Mouse (Mus musculus) lung, embryonic 15.5 days (tissue): ENCODE measurements at regions not wholly inside any gene's neighbourhood (a gene's known extent, or its start where the extent isn't known, plus 50 kb on each side); places are given as distances from the start of the nearest gene placed in this dataset.

ENCODE experiments used
- ATAC-seq: fragments of 200-750 bp; cut with Nextera tagmentation; 2 replicates; pipeline ENCODE4 v1.8.0; 2017; ENCODE audit warnings: moderate number of reproducible peaks, borderline replicate concordance; ENCODE audit not compliant: low FRiP score, low TSS enrichment; ENCODE audit errors: extremely low read depth
- H3K27ac ChIP-seq: fragments of 300-500 bp; sonication (generic); 2 replicates; pipeline ENCODE4 v1.5.1; 2015; ENCODE audit warnings: moderate library complexity, mild to moderate bottlenecking, inconsistent platforms
- H3K27me3 ChIP-seq: fragments of 300-500 bp; sonication (generic); 2 replicates; pipeline ENCODE4 v1.6.1; 2015; ENCODE audit warnings: inconsistent platforms
- H3K36me3 ChIP-seq: fragments of 300-500 bp; sonication (generic); 2 replicates; pipeline ENCODE4 v1.6.1; 2015; ENCODE audit warnings: inconsistent platforms
- H3K4me1 ChIP-seq: fragments of 300-500 bp; sonication (generic); 2 replicates; pipeline ENCODE4 v1.6.1; 2015; ENCODE audit warnings: inconsistent platforms
- H3K4me2 ChIP-seq: fragments of 300-500 bp; sonication (generic); 2 replicates; pipeline ENCODE4 v1.6.1; 2015; ENCODE audit warnings: inconsistent platforms, mild to moderate bottlenecking, moderate library complexity
- H3K4me3 ChIP-seq: fragments of 300-500 bp; sonication (generic); 2 replicates; pipeline ENCODE4 v1.5.1; 2015; ENCODE audit warnings: mild to moderate bottlenecking, inconsistent platforms
- H3K9ac ChIP-seq: fragments of 300-500 bp; sonication (generic); 2 replicates; pipeline ENCODE4 v1.6.1; 2015; ENCODE audit warnings: inconsistent platforms
- H3K9me3 ChIP-seq: fragments of 300-500 bp; sonication (generic); 2 replicates; pipeline ENCODE4 v1.6.1; 2016; ENCODE audit warnings: inconsistent platforms
- WGBS: fragments of 180-500 bp; shearing (Covaris S2); methylation state at CpG from one replicate; pipeline ENCODE4 v1.1.7; 2015; 5-methylcytosine and 5-hydroxymethylcytosine counted together

DNA sequence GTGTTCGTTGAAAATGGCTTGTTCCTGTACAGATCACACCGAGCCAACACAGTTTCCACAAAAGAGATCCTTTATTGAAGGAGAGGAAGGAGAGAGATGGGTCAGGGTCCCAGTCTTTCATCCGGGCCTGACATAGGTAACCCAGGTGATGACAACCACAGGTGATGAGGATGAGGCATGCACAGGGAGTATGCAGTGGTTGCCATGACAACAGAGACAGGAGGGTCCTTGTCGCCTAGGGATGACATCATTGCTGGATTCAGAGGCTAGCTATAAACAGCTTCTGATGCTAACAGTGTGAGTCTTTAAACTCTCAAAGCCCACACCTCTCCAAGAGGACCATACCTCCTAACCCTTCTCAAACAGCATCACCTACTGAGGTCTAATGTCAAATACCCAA lies 327.0 kb upstream of the Prox1 start:
- Histone ChIP-seq H3K27me3 (no peaks in the 10 kb centered on the region; the same call in 1 of the 2 replicates), H3K4me1 (no peaks in the 10 kb centered on the region), H3K9ac (no peak overlapping the region), H3K36me3 (no peaks in the 10 kb centered on the region), H3K4me2 (no peak overlapping the region), H3K9me3 (no peaks in the 10 kb centered on the region), H3K27ac (no peak overlapping the region), H3K4me3 (no peak overlapping the region)
- no peak for ATAC-seq
- 82% methylated on average over 4 of the region's 4 CpGs for WGBS

DNA sequence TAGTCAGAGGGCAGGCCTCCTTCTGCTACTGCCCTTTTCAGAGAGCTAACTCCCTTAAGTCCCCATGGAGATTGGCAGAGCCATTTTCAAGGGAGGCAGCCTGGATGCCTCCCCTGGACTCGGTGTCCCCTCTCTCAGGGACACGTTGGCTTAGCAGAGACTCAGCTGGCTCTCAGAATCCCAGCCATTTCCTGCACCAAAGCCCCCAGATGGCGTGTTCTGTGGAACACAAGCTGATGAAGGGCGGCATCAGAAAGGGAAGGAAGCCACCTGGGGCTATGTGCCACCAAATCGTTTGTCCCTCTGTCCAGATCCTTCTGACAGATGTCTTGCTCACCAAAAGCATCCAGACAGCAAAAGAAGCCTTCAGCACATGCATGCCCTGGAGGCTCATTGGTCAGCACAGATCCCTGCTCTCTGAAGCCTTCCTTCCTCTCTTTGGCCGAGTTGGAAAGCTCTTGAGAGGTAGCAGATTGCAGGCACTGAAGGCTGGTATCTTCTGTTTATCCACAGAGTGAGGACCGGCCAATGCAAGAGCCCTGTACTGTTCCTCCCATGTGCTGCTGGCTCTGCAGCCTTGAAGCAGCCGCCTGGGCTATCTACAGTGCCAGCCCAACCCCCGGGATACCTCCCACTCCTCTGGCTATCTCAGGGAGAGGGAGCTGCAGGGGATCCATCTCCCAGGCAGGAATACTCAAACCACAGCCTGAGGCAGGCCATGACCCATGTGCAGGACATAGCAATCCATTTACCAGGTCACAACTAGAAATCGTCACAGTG lies 325.4 kb upstream of the Prox1 start:
- H3K9me3 ChIP-seq, result no peaks in the 10 kb centered on the region
- WGBS, result 43% methylated on average over 10 of the region's 10 CpGs
- ATAC-seq, result no peak
- H3K9ac ChIP-seq, result no peak overlapping the region
- H3K36me3 ChIP-seq, result no peaks in the 10 kb centered on the region
- no peak overlapping the region for H3K4me2 ChIP-seq
- no peaks in the 10 kb centered on the region for H3K4me1 ChIP-seq
- no peak overlapping the region for H3K4me3 ChIP-seq
- H3K27me3 ChIP-seq, result no peaks in the 10 kb centered on the region; the same call in 1 of the 2 replicates
- no peak overlapping the region for H3K27ac ChIP-seq

DNA sequence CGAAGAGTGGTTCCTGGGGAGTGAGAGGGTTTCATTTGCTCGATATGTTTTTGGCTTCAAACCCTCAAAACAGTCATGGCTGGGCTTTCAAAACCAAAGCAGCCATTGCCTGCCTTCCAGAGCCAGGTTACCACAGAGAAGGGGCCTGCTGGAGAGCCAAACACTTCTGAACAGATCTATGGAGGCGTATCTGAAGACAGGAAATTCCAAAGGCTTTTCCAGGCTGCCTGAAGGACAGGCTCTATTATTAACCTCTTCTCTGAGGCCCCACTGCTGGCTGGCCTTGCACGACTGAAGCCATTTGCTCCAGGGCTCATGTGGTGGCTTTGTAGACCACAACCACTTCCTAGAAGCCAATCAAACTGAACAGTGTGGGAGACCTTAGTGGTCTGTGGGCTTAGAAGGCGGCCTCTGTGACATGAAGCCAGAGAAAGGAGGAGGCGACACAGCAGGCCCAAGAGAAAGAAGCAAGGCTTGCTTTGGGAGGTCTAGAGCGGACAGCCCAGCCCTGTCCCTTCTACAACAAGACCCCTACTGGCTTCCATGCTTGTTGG lies 316.1 kb upstream of the Prox1 start:
- no peaks in the 10 kb centered on the region for H3K27me3 ChIP-seq
- H3K4me2 ChIP-seq, result no peak overlapping the region
- H3K9me3 ChIP-seq, result no peaks in the 10 kb centered on the region
- 60% methylated on average over 7 of the region's 7 CpGs for WGBS
- H3K4me1 ChIP-seq, result no peaks in the 10 kb centered on the region; the same call in 1 of the 2 replicates
- no peak overlapping the region for H3K4me3 ChIP-seq
- no peak overlapping the region for H3K9ac ChIP-seq
- H3K27ac ChIP-seq, result no peak overlapping the region
- no peaks in the 10 kb centered on the region for H3K36me3 ChIP-seq
- ATAC-seq, result no peak

DNA sequence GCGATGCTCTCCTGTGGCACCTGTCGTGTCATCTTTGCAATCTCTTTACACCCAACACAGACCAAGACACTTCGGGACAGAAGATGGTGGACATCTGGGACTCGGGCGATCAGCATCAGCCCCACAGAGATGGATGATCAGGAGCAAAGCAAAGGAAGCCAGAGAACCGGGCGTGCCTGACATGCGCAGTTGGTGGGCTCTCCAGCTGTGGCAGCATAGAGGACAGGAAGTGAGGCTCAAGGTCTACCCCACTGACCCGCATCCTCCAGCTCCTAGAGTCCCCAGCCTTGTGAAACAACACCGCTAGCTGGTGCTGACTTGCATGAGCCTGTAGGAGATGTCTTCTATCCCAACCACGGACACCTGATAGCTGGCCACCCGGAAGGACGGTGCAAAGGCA lies 312.9 kb upstream of the Prox1 start:
- Histone ChIP-seq H3K27ac (no peak overlapping the region), H3K9me3 (no peaks in the 10 kb centered on the region), H3K4me1 (no peaks in the 10 kb centered on the region; the same call in 1 of the 2 replicates), H3K9ac (no peak overlapping the region), H3K4me3 (no peak overlapping the region), H3K36me3 (no peaks in the 10 kb centered on the region), H3K4me2 (no peak overlapping the region), H3K27me3 (no peaks in the 10 kb centered on the region)
- 81% methylated on average over 13 of the region's 13 CpGs for WGBS
- ATAC-seq, result no peak

DNA sequence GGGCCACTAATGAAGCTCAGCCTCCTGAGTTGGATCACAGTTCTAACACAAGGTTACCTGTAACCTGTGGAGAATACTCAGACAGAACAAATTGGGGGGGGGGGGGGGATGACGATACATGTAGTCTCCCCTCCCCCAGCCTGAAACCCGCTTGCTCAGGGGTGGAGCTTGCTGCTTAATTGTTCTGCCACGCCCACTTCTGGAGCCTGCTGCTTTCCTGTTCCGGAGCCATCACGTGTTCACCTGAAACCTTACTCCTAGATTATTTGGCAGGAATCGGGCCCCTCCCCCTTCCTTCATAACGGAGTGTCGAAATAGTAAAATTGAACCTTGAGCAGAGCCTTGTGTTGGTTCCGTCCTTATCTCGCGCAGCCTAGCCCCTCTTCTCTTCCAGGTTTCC lies 310.6 kb upstream of the Prox1 start:
- Histone ChIP-seq H3K4me2 (no peak overlapping the region), H3K4me1 (no peaks in the 10 kb centered on the region), H3K9me3 (no peaks in the 10 kb centered on the region), H3K4me3 (no peak overlapping the region), H3K27ac (no peak overlapping the region), H3K36me3 (no peaks in the 10 kb centered on the region), H3K9ac (no peak overlapping the region), H3K27me3 (no peaks in the 10 kb centered on the region)
- no peak for ATAC-seq
- WGBS, result 60% methylated on average over 11 of the region's 11 CpGs

DNA sequence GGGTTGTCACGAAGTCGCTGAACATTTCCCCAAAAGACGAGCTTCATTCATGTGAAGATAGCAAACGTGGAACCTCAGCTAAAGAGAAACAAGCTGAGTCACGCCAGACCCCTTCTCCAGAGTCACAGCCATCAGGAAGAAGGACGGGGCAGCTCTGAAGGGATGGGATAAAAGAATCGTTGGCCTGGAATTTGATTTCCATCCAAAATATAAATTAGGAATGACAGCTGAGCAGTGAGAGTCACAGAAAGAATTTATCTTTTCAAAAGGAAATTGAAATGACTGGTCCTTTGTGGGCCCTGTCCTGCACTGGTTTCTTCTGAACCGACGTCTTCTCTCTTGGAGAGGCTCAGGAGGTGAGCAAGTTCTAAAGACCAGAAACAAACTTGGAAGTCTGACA lies 310.1 kb upstream of the Prox1 start:
- H3K9me3 ChIP-seq, result no peaks in the 10 kb centered on the region
- ATAC-seq, result no peak
- 55% methylated on average over 9 of the region's 9 CpGs for WGBS
- H3K36me3 ChIP-seq, result no peaks in the 10 kb centered on the region
- no peak overlapping the region for H3K9ac ChIP-seq
- no peak overlapping the region for H3K4me3 ChIP-seq
- H3K27ac ChIP-seq, result no peak overlapping the region
- no peak overlapping the region for H3K4me2 ChIP-seq
- H3K4me1 ChIP-seq, result no peaks in the 10 kb centered on the region
- no peaks in the 10 kb centered on the region for H3K27me3 ChIP-seq

DNA sequence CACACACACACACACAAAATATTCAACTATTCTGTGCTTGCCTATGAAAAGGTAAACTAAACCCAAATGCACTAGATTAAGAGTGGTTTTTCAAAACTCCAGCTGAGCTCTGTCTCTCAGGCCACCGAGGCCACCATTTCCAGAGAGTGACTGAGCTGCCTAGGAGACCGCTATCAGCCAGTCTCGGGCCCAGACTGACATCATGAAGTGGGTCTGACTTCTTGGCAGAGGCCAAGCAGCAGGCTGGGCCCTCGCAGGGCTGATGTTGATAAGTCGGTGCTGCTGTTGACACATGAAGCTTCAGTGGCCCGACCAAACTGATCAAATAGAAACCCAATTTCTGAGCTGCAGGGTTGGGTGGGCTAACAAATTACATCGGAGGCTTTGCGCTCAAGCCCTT lies 302.2 kb upstream of the Prox1 start:
- ATAC-seq, result no peak
- H3K9me3 ChIP-seq, result no peaks in the 10 kb centered on the region
- no peaks in the 10 kb centered on the region for H3K36me3 ChIP-seq
- no peak overlapping the region for H3K9ac ChIP-seq
- H3K4me1 ChIP-seq, result no peaks in the 10 kb centered on the region
- H3K27me3 ChIP-seq, result peaks cover 3% of the 10 kb centered on the region; the same call in 1 of the 2 replicates
- WGBS, result 26% methylated on average over 8 of the region's 8 CpGs
- H3K4me3 ChIP-seq, result no peak overlapping the region
- H3K27ac ChIP-seq, result no peak overlapping the region
- no peak overlapping the region for H3K4me2 ChIP-seq

DNA sequence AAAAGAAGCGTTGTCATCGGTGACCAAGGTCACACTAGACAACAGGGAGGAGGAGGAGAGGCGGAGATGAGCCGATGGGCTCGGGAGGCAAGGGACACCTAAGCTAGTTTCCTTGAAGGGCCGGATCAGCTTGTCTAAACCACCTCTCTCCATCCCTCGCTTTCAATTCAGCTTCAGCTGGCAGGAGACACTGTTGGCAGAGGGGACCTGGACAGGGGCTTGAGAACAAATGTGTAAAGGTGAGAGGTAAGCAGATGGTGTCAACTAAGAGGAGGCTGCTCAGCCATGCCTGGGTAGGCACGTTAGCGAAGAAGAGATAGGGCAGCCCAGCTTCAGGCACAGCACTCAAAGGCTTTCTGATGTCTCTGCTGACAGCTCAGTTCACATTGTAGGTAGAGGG lies 299.8 kb upstream of the Prox1 start:
- 47% methylated on average over 9 of the region's 9 CpGs for WGBS
- H3K4me3 ChIP-seq, result no peak overlapping the region

DNA sequence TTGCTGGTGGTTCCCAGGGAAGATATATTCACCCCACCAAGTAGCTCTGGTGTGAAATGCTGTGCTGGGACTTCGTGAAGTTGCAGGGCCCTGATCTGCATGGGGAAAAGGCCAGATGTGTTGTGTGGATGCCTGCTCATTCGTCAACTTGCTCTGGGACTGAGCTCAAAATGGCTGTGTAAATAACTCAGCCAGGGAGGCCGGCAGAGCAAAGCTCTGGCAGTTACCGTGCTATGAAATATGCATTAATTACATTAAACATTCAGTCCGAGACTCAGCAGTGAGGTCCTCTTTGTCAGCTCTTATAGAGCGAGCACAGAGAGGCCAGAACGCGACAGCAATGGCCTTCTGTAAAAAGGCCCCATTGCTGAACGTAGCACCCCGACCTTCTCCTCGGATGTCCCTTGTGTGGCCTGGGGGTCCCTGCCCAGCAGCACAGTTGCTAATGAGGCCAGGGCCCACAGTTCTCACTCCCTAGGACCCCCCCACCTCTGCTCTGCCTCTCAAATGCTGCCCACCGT lies 287.1 kb upstream of the Prox1 start:
- no peak overlapping the region for H3K4me2 ChIP-seq
- H3K27ac ChIP-seq, result no peak overlapping the region
- no peaks in the 10 kb centered on the region for H3K9me3 ChIP-seq
- H3K36me3 ChIP-seq, result no peaks in the 10 kb centered on the region
- H3K4me3 ChIP-seq, result no peak overlapping the region
- WGBS, result 35% methylated on average over 12 of the region's 12 CpGs
- H3K27me3 ChIP-seq, result no peaks in the 10 kb centered on the region; the same call in 1 of the 2 replicates
- peak; percentile 42; the same call in 1 of the 2 replicates for ATAC-seq
- no peak overlapping the region for H3K9ac ChIP-seq
- no peaks in the 10 kb centered on the region for H3K4me1 ChIP-seq

More for the DNA sequence above, 299.8 kb upstream of the Prox1 start:
- no peaks in the 10 kb centered on the region for H3K9me3 ChIP-seq
- H3K27ac ChIP-seq, result no peak overlapping the region
- H3K9ac ChIP-seq, result no peak overlapping the region
- peaks cover 3% of the 10 kb centered on the region; the same call in 1 of the 2 replicates for H3K27me3 ChIP-seq
- ATAC-seq, result no peak
- no peaks in the 10 kb centered on the region for H3K36me3 ChIP-seq
- H3K4me2 ChIP-seq, result no peak overlapping the region
- no peaks in the 10 kb centered on the region for H3K4me1 ChIP-seq

DNA sequence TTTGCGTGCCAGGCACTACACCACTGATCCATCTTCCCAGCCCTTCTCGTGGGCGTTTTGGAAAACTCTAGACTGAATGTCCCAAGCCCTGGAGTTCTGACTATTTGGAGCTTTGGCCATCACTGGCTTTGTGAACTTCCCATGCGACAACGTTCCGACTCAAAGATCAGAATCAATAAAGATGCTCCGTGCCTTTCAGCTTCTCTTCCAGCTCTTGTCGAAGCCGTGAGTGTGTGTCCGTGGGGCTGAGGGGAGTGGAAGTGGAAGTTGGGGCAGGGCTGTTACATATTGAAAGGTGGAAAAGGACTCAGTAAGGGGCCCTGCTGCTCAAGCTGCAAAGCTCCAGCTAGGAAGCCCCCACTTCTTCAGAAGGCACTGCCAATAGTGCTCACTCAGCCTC lies 283.0 kb upstream of the Prox1 start:
- WGBS, result 94% methylated on average over 10 of the region's 10 CpGs
- Histone ChIP-seq H3K27me3 (no peaks in the 10 kb centered on the region; the same call in 1 of the 2 replicates), H3K27ac (no peak overlapping the region), H3K36me3 (no peaks in the 10 kb centered on the region), H3K4me1 (no peaks in the 10 kb centered on the region), H3K4me2 (no peak overlapping the region), H3K4me3 (no peak overlapping the region), H3K9me3 (no peaks in the 10 kb centered on the region), H3K9ac (no peak overlapping the region)
- ATAC-seq, result no peak

DNA sequence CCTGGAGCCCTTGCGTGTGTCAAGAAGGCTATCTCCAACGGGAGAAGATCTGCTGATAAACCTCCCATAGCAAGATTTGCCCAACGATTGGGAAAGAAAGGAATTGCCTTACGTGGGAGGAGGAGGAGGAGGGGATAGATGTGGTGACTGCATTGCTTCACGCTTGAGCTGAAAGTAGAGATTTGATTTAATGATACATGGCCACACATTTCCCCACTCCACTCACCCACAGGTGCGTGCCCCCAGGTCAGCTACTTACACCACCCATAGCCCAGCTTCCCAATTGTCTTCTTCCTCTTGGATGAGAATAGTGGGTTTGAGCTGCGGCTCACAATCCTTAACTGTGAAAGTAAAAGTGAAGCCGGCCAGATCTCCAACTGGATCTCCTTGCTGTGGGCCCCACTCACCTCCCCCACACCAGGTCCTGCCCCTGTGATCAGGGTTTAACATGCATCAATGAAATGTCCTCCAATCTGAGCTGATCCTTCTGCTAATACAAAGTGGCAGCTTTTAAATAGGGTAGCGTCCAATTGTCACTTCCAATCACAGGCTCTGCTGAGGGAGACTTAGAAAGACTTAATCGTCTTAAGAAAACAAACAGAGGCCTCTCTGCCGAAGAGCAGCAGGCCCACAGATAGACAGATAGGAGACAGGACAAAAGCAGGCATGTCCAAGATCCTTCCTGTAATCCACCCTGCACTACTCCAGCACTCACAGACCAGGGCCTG lies 281.8 kb upstream of the Prox1 start:
- ATAC-seq, result no peak
- H3K27ac ChIP-seq, result no peak overlapping the region
- 49% methylated on average over 11 of the region's 11 CpGs for WGBS

DNA sequence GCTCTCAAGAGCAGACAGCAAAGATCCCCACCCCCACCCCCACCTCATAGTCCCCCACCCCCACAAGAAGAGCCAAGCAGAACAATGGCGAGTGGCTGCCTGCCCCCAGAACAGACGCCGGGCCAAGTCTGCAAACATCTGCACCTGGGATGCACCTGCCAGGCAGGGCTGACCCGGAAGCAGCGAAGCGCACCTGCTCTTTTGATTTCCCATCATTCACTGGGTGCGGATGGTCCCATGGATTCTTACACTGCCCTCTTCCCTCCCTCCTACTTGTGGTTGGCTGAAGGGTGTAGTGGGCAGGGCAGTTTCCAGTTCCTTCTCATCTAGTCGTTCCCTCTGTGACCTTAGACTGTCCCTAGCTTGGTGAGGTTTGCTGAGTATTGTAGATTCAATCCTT lies 277.7 kb upstream of the Prox1 start:
- peak; percentile 23; the same call in 1 of the 2 replicates for ATAC-seq
- 20% methylated on average over 8 of the region's 8 CpGs for WGBS
- Histone ChIP-seq H3K4me3 (no peak overlapping the region), H3K4me1 (0 out of 2 replicates have a peak, but pooled peaks cover 3% of the 10 kb centered on the region), H3K9ac (no peak overlapping the region), H3K27me3 (peaks cover 10% of the 10 kb centered on the region; the same call in 1 of the 2 replicates), H3K4me2 (no peak overlapping the region), H3K36me3 (no peaks in the 10 kb centered on the region), H3K9me3 (no peaks in the 10 kb centered on the region), H3K27ac (no peak overlapping the region)

More for the DNA sequence above, 281.8 kb upstream of the Prox1 start:
- no peaks in the 10 kb centered on the region for H3K36me3 ChIP-seq
- no peaks in the 10 kb centered on the region for H3K9me3 ChIP-seq
- H3K27me3 ChIP-seq, result peaks cover 7% of the 10 kb centered on the region; the same call in 1 of the 2 replicates
- no peak overlapping the region for H3K4me2 ChIP-seq
- H3K4me3 ChIP-seq, result no peak overlapping the region
- H3K9ac ChIP-seq, result no peak overlapping the region
- H3K4me1 ChIP-seq, result 0 out of 2 replicates have a peak, but pooled peaks cover 3% of the 10 kb centered on the region
